Mouse (Mus musculus) neural tube, embryonic 15.5 days (tissue): ENCODE data around the gene Prom2. TPM values are rescaled to one million over a fixed set of nuclear protein-coding genes. Genes with fewer than 3 reads are reported as not detected.

Experiments
- ATAC-seq: fragments of 200-750 bp; cut with Nextera tagmentation; 2 replicates; pipeline ENCODE4 v1.8.0; 2017; ENCODE audit warnings: mild to moderate bottlenecking, moderate TSS enrichment, moderate library complexity; ENCODE audit not compliant: low FRiP score
- H3K27ac ChIP-seq: fragments of 300-500 bp; sonication (generic); replicated peaks from 2 replicates; pipeline ENCODE4 v1.5.1; 2015; ENCODE audit warnings: mild to moderate bottlenecking, inconsistent platforms
- H3K27me3 ChIP-seq: fragments of 300-500 bp; sonication (generic); replicated peaks from 2 replicates; pipeline ENCODE4 v1.6.1; 2015; ENCODE audit warnings: inconsistent platforms
- H3K36me3 ChIP-seq: fragments of 300-500 bp; sonication (generic); 2 replicates; pipeline ENCODE4 v1.6.1; 2015; ENCODE audit warnings: inconsistent platforms
- H3K4me1 ChIP-seq: fragments of 300-500 bp; sonication (generic); 2 replicates; pipeline ENCODE4 v1.6.1; 2015; ENCODE audit warnings: inconsistent platforms
- H3K4me2 ChIP-seq: fragments of 300-500 bp; sonication (generic); 2 replicates; pipeline ENCODE4 v1.6.1; 2015; ENCODE audit warnings: inconsistent platforms, mild to moderate bottlenecking, moderate library complexity
- H3K4me3 ChIP-seq: fragments of 300-500 bp; sonication (generic); replicated peaks from 2 replicates; pipeline ENCODE4 v1.5.1; 2015; ENCODE audit warnings: mild to moderate bottlenecking, inconsistent platforms
- H3K9ac ChIP-seq: fragments of 300-500 bp; sonication (generic); replicated peaks from 2 replicates; pipeline ENCODE4 v1.6.1; 2015; ENCODE audit warnings: mild to moderate bottlenecking, inconsistent platforms
- H3K9me3 ChIP-seq: fragments of 300-500 bp; sonication (generic); replicated peaks from 2 replicates; pipeline ENCODE4 v1.6.1; 2016; ENCODE audit warnings: inconsistent platforms
- WGBS: fragments of 180-500 bp; shearing (Covaris S2); methylation state at CpG from one replicate; pipeline ENCODE4 v1.1.7; 2015; ENCODE audit warnings: mixed read lengths; 5-methylcytosine and 5-hydroxymethylcytosine counted together
- polyA plus RNA-seq: library from polyadenylated mRNA; unstranded; fragments of >200 nt; fragmentation: Nextera tagmentation; extraction: Ambion mirVana; gene quantifications from 2 replicates; pipeline ENCODE4 v1.2.1, GENCODE M21; 2015

Prom2 gene
- polyA plus RNA-seq, 1 experiment from 2014 or later, result 0.06 TPM

GRCm38 (mm10) chr2:127522006-127522441 lies 19.2 kb downstream of the Prom2 start, which contains the start of gene Kcnip3:
TSS of gene Kcnip3 (minus strand) at chr2:127522094.
- H3K4me2 ChIP-seq, result peak within 1 kb of the TSS; percentile 61
- H3K9me3 ChIP-seq, result no peaks in the 10 kb centered on the region
- no peaks in the 10 kb centered on the region for H3K36me3 ChIP-seq
- peak; percentile 81 for ATAC-seq
- H3K4me3 ChIP-seq, result peak within 1 kb of the TSS; percentile 40
- 7% methylated on average over 10 of the region's 10 CpGs for WGBS
- peak within 1 kb of the TSS; percentile 76 for H3K27ac ChIP-seq
- peak within 1 kb of the TSS; percentile 46 for H3K9ac ChIP-seq
- H3K4me1 ChIP-seq, result peaks cover 52% of the 10 kb centered on the region
- no peaks in the 10 kb centered on the region for H3K27me3 ChIP-seq

GRCm38 (mm10) chr2:127521172-127522005 lies 19.9 kb downstream of the Prom2 start:
- H3K9ac ChIP-seq, result peak overlapping the region; percentile 46
- peak overlapping the region; percentile 61 for H3K4me2 ChIP-seq
- peaks cover 52% of the 10 kb centered on the region for H3K4me1 ChIP-seq
- peak overlapping the region; percentile 76 for H3K27ac ChIP-seq
- no peaks in the 10 kb centered on the region for H3K27me3 ChIP-seq
- H3K9me3 ChIP-seq, result no peaks in the 10 kb centered on the region
- 4% methylated on average over 18 of the region's 18 CpGs for WGBS
- peak overlapping the region; percentile 40 for H3K4me3 ChIP-seq
- no peaks in the 10 kb centered on the region for H3K36me3 ChIP-seq
- ATAC-seq, result peak; percentile 71

- Histone ChIP-seq H3K4me1 (peaks cover 52% of the 10 kb centered on the region), H3K9ac (peak overlapping the region; percentile 46; the same call in 1 of the 2 replicates)
- ATAC-seq, result no peak
Measured at GRCm38 (mm10) chr2:127520123-127520522, 21.1 kb downstream of the Prom2 start.

GRCm38 (mm10) chr2:127519308-127519707 lies 22.0 kb downstream of the Prom2 start:
- 93% methylated on average over 5 of the region's 5 CpGs for WGBS
- Histone ChIP-seq H3K27me3 (no peaks in the 10 kb centered on the region), H3K4me1 (peaks cover 52% of the 10 kb centered on the region), H3K27ac (no peak overlapping the region), H3K9ac (no peak overlapping the region), H3K4me3 (no peak overlapping the region), H3K36me3 (no peaks in the 10 kb centered on the region), H3K4me2 (peak overlapping the region; percentile 61), H3K9me3 (no peaks in the 10 kb centered on the region)
- no peak for ATAC-seq

More at GRCm38 (mm10) chr2:127520123-127520522, 21.1 kb downstream of the Prom2 start:
- Histone ChIP-seq H3K4me3 (peak overlapping the region; percentile 40; the same call in 1 of the 2 replicates), H3K27me3 (no peaks in the 10 kb centered on the region), H3K4me2 (peak overlapping the region; percentile 61), H3K9me3 (no peaks in the 10 kb centered on the region), H3K27ac (no peak overlapping the region), H3K36me3 (no peaks in the 10 kb centered on the region)

GRCm38 (mm10) chr2:127518831-127519230 lies 22.4 kb downstream of the Prom2 start:
- H3K4me1 ChIP-seq, result peaks cover 49% of the 10 kb centered on the region
- H3K4me3 ChIP-seq, result no peak overlapping the region
- H3K36me3 ChIP-seq, result no peaks in the 10 kb centered on the region
- H3K9ac ChIP-seq, result no peak overlapping the region
- no peak for ATAC-seq
- WGBS, result 72% methylated on average over 3 of the region's 3 CpGs
- no peaks in the 10 kb centered on the region for H3K9me3 ChIP-seq
- no peak overlapping the region for H3K27ac ChIP-seq
- H3K27me3 ChIP-seq, result no peaks in the 10 kb centered on the region
- peak overlapping the region; percentile 61 for H3K4me2 ChIP-seq

GRCm38 (mm10) chr2:127518273-127518672 lies 23.0 kb downstream of the Prom2 start:
- ATAC-seq, result no peak
- H3K27ac ChIP-seq, result no peak overlapping the region
- H3K4me2 ChIP-seq, result peak overlapping the region; percentile 61; the same call in 1 of the 2 replicates
- peaks cover 46% of the 10 kb centered on the region for H3K4me1 ChIP-seq
- H3K36me3 ChIP-seq, result no peaks in the 10 kb centered on the region
- WGBS, result 38% methylated on average over 3 of the region's 3 CpGs
- no peak overlapping the region for H3K9ac ChIP-seq
- H3K4me3 ChIP-seq, result no peak overlapping the region
- H3K27me3 ChIP-seq, result no peaks in the 10 kb centered on the region
- H3K9me3 ChIP-seq, result no peaks in the 10 kb centered on the region

- H3K9ac ChIP-seq, result no peak overlapping the region
- no peak overlapping the region for H3K4me3 ChIP-seq
- no peak overlapping the region for H3K4me2 ChIP-seq
- WGBS, result 61% methylated on average over 8 of the region's 8 CpGs
- no peaks in the 10 kb centered on the region for H3K27me3 ChIP-seq
- peaks cover 39% of the 10 kb centered on the region for H3K4me1 ChIP-seq
- H3K36me3 ChIP-seq, result no peaks in the 10 kb centered on the region
- H3K27ac ChIP-seq, result no peak overlapping the region
- H3K9me3 ChIP-seq, result no peaks in the 10 kb centered on the region
- ATAC-seq, result no peak
Measured at GRCm38 (mm10) chr2:127517081-127517480, 24.2 kb downstream of the Prom2 start.

GRCm38 (mm10) chr2:127514380-127515124 lies 26.7 kb downstream of the Prom2 start:
- no peak overlapping the region for H3K4me2 ChIP-seq
- ATAC-seq, result no peak
- no peak overlapping the region for H3K27ac ChIP-seq
- H3K9me3 ChIP-seq, result no peaks in the 10 kb centered on the region
- WGBS, result 85% methylated on average over 9 of the region's 9 CpGs
- no peak overlapping the region for H3K4me3 ChIP-seq
- H3K27me3 ChIP-seq, result no peaks in the 10 kb centered on the region
- no peak overlapping the region for H3K9ac ChIP-seq
- no peaks in the 10 kb centered on the region for H3K36me3 ChIP-seq
- peaks cover 15% of the 10 kb centered on the region; the same call in 1 of the 2 replicates for H3K4me1 ChIP-seq

GRCm38 (mm10) chr2:127513244-127513643 lies 28.0 kb downstream of the Prom2 start:
- H3K36me3 ChIP-seq, result no peaks in the 10 kb centered on the region
- H3K9ac ChIP-seq, result no peak overlapping the region
- no peak overlapping the region for H3K27ac ChIP-seq
- no peak overlapping the region for H3K4me2 ChIP-seq
- H3K4me1 ChIP-seq, result peaks cover 5% of the 10 kb centered on the region; the same call in 1 of the 2 replicates
- no peak overlapping the region for H3K4me3 ChIP-seq
- H3K27me3 ChIP-seq, result no peaks in the 10 kb centered on the region
- no peaks in the 10 kb centered on the region for H3K9me3 ChIP-seq
- WGBS, result 52% methylated on average over 3 of the region's 3 CpGs
- no peak for ATAC-seq

GRCm38 (mm10) chr2:127511426-127511825 lies 29.8 kb downstream of the Prom2 start:
- Histone ChIP-seq H3K27me3 (peaks cover 3% of the 10 kb centered on the region; the same call in 1 of the 2 replicates), H3K4me2 (no peak overlapping the region), H3K27ac (no peak overlapping the region), H3K9me3 (no peaks in the 10 kb centered on the region), H3K36me3 (no peaks in the 10 kb centered on the region), H3K4me1 (peaks cover 9% of the 10 kb centered on the region), H3K4me3 (no peak overlapping the region), H3K9ac (no peak overlapping the region)
- 38% methylated on average over 4 of the region's 4 CpGs for WGBS
- no peak for ATAC-seq

- Histone ChIP-seq H3K27me3 (peaks cover 7% of the 10 kb centered on the region; the same call in 1 of the 2 replicates), H3K27ac (no peak overlapping the region), H3K4me2 (no peak overlapping the region), H3K4me1 (peaks cover 16% of the 10 kb centered on the region), H3K9me3 (no peaks in the 10 kb centered on the region), H3K9ac (no peak overlapping the region), H3K4me3 (no peak overlapping the region), H3K36me3 (no peaks in the 10 kb centered on the region)
- 65% methylated on average over 7 of the region's 7 CpGs for WGBS
- ATAC-seq, result no peak
Measured at GRCm38 (mm10) chr2:127507967-127508660, 33.2 kb downstream of the Prom2 start.
